Mouse (Mus musculus) telencephalon, adult 2 months (tissue): ENCODE data around the gene 4930451I11Rik.

Source experiments
- DNase-seq: peaks from one replicate; pipeline ENCODE4 v3.0.0-alpha.2; 2011; ENCODE audit warnings: low read depth, low spot score

Gene 4930451I11Rik

DNA sequence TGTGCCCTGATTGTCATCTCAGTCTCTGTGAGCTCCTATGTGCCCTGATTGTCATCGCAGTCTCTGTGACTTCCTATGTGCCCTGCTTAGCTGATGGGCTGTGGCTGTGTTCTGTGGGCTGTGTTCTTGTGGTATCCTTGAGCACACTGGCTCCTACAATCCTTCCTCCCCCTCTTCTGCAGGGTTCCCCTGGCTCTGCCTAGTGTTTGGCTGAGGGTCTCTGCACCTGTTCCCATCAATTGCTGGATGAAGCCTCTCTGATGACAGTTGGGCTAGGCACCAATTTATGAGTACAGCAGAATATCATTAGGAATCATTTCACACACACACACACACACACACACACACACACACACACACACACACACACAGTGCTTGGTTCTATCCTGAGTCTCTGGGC lies 1.9 kb upstream of the 4930451I11Rik start:
- DNase-seq = no peak

GRCm38 (mm10) chr7:126832036-126832598 lies 678 bp upstream of the 4930451I11Rik start:
- DNase-seq = no peak

DNA sequence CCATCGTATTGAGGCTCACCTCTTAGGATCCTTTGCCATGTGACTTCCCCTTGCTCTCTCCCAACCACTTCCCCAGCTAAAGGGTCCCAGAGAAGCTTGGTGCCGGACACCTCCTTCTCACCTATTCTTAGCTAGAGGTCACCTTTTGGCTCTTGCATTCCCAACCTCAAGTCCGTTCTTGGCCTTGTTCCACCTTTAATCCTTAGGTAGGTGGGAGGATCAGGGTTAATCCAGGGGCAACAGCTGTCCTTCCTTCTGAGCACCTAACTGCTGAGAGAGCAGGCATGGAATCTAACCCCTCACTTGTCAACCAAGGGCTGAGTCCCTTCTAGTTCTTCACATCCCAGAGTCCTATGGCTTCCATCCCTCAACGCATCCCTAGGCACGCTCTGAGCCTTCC lies 5.5 kb downstream of the 4930451I11Rik start:
- no peak for DNase-seq

DNA sequence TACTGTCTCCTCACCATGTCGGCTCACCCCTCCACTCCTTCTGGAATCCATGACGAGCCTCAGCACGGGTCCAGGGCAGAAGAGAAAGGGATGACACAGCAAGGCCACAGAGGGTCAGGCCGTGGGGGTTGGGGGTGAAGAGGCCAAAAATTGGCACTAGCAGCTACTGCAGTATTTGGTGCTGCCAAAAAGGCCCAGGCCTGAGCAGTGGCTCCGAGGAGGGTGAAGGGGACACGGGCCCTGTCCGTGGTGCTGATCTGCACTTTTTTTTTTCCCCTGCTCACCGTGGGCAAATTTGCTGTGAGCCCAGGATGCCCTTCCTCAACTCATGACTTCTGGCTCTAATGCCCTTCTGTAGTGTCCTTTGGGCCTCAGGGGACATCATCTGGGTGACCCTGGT lies 6.0 kb downstream of the 4930451I11Rik start:
- no peak for DNase-seq

GRCm38 (mm10) chr7:126823940-126824339 lies 7.5 kb downstream of the 4930451I11Rik start:
- DNase-seq = no peak

DNA sequence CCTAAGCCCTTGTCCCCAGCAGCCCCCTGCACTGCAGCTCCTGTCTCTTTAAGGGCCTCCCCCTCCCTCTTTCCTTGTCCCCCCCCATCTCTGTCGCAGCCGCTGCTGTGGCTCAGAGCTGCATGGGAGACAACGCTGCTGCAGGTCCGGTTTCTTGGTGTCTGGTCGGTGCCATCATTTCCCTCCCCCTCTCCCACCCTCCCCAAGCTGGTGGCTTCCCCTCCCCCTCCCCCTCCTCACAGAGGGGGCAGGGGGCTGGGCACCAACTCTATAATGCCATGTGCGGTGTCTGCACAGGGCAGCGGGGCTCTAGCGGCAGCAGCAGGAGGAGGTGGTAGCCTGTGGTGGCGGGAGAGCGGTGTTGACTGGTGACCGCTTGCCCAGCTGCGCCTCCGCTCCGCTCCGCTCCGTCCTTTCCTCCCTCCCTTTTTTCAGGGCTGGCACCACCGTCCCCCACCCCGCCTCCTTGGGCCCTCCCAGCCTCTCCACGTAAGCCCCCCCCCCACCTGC lies 8.2 kb downstream of the 4930451I11Rik start:
- DNase-seq = no peak

GRCm38 (mm10) chr7:126822741-126823140 lies 8.7 kb downstream of the 4930451I11Rik start:
- no peak for DNase-seq

DNA sequence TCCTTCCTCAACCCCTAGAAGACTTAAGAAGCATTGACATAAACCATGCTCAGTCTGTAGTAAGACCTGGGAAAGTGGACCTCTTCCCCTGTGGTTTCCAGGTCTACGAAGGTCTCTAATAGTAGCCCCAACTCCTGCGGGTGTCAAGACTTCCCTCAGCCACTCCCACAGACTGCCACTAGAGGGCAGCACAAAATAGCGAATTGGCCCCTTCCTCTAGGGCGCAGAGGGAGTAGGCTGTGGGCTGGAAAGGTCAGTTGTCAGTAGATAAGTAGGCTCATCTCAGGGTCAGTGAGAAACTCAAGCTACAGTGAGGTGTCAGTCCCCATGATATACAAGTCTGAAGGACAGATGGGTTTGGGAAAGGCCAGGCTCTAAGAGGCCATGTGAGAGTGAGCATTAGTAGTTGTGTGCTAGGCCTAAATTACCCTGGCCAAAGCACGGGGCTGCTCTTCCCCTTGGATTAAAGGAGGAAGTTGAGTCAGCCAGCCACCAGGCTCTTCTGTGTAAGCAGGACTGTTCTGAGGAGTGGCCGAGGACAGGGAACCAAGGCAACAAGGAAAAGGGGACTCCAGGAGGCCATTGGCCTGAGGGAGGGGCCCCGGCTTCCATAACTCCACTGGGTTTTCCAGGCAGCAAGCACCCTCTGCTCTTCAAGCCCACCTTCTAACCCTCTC lies 9.5 kb downstream of the 4930451I11Rik start:
- DNase-seq = no peak

DNA sequence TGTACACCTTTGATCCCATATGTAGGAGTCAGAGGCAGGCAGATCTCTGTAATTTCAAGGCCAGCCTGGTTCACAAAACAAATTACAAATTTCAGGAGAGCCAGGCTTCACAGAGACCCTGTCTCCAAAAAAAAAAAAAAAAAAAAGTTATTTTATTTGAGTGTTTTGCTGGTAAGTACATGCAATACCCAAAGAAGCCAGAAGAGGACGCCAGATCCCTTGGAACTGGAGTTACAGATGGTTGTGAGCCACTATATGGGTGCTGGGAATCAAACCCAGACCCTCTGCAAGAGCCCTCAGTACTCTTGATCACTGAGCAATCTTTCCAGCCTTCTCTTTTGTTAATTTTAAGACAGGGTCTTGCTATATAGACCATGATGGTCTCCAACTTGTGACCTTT lies 12.6 kb downstream of the 4930451I11Rik start:
- no peak for DNase-seq

- no peak for DNase-seq
Measured at GRCm38 (mm10) chr7:126817595-126817994, 13.8 kb downstream of the 4930451I11Rik start.

DNA sequence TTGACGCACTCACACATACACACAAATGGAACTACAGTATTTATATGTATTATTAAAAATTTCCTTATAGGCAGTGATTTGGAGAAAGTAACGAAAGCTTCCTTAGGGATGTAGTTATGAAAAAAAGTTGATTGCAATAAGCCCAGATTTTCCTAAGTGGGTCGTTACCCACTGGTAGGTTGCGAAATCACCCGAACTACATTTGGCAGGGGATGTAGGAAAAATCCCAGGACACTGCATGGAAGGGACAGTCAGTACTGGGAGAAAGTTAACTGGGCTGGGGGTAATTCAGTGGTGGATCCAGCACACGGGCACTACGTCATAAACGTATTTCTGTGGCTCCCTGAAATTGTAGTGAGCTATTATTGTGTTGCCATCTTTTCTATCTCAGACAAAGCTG lies 14.9 kb downstream of the 4930451I11Rik start:
- no peak for DNase-seq

GRCm38 (mm10) chr7:126815726-126816222 lies 15.7 kb downstream of the 4930451I11Rik start:
- no peak for DNase-seq

GRCm38 (mm10) chr7:126809723-126810369 lies 21.6 kb downstream of the 4930451I11Rik start:
- no peak for DNase-seq

GRCm38 (mm10) chr7:126808703-126809455 lies 22.6 kb downstream of the 4930451I11Rik start:
- peak; percentile 89 for DNase-seq

- no peak for DNase-seq
Measured at GRCm38 (mm10) chr7:126807405-126807804, 24.0 kb downstream of the 4930451I11Rik start.

DNA sequence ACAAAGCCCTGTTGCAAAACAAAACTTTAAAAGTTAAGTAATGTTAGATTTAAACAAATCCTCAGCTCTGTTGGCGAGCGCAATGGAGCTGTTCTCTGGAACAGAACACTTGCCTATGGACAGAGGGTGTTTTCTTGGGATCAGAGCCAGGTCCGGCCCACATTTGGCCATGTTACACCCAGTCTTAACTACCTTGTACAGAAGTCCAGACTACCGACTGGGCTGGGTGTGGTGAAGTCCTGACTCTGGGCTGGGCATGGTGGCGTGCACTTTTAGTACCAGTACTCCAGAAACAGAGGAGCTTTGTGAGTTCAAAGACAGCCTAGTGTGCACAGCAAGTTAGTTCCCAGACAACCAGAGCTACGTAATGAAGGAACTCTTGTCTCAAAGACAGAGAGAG lies 24.5 kb downstream of the 4930451I11Rik start:
- DNase-seq = no peak

GRCm38 (mm10) chr7:126803751-126804150 lies 27.7 kb downstream of the 4930451I11Rik start:
- DNase-seq = no peak

DNA sequence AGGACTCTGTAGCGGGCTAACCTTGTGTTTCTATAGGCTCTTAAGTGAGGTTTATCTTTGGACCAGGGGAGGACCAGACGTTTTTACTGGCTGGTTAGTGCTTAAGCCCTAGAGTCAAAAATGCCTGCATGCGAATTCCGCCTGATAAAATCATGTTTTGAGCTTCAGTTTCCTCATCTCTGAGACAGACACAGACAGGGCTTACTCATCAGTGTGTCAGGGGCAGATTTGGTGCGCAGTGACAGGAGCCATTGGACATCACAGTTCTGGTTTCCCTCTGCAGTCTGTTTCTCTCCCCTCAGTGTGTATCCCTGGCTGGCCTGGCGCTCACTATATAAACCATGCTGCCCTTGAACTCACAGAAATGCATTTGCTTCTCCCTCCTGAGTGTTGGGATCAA lies 28.3 kb downstream of the 4930451I11Rik start:
- no peak for DNase-seq

- no peak for DNase-seq
Measured at GRCm38 (mm10) chr7:126802134-126802889, 29.1 kb downstream of the 4930451I11Rik start.

DNA sequence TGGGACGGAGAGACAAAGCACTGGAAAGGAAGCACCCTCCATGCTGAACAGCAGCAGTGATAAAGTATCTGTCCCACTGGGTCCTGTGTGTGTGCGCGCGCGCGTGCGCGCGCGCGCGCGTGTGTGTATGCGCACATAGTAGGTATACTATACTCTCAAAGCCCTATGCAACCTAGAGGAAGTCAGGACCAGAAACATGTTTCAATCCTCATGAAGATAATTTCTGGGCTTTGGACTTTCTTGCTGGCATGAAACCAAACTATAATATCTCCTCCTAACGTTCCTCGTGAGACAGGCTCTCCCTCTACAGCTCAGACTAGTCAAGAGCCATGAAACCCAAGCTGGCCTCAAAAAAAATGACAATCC lies 30.4 kb downstream of the 4930451I11Rik start:
- DNase-seq = no peak
